Mouse (Mus musculus) T-cell, adult 66 days (primary cell): ENCODE results near the gene Gfm2. TPM values are rescaled to one million over a fixed set of nuclear protein-coding genes. Genes with fewer than 3 reads are reported as not detected.

ENCODE experiments used
- total RNA-seq, 2 experiments: library from RNA; stranded (reverse); gene quantifications; 3 replicates in 1 of 2; 4 replicates in 1 of 2; pipeline ENCODE4 v1.2.4; 2023

Gene Gfm2
- total RNA-seq = 10 to 100 TPM; 28.0 to 31.1 TPM

GRCm38 (mm10) chr13:97137466-97138400, at the start of gene Gfm2, which contains the start of gene Nsa2:
TSS of gene Gfm2 (plus strand) at chr13:97137937.
TSS of gene Nsa2 (minus strand) at chr13:97137937.

DNA sequence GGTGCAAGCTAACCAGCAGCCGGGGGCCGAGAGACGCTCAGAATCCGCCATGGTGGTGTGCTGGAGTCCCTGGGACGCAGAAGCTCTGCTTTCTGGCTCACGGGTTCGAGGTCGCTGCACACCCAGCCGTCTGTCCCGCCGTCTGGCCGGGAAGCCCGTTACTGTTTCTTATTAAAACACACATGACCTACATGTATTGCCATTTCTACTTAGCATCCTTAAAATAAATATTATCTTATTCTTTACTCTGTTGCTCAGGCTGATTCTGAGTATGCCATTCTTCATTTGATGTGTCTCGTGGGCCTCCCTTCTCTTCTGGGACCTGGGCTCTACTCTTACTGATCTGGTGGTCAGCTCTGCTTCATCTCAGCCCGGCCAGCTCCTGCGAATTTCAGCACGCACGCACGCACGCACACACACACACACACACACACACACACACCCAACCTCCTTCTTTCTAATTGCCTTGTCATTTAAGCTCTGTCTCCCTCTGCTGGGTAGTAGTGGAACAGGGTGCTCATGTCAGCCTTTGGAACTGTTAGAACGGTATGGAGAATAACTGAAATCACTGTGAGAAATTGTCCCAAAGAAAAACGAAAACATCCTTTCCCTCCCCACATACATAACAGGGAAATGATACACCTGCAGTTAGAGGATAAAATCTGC, 38.4 kb upstream of the Gfm2 start, which contains the start of gene Gm6169:
TSS of gene Gm6169 (minus strand) at position 51 of the 666 bp plus-strand sequence.

GRCm38 (mm10) chr13:97197932-97198562, 60.3 kb downstream of the Gfm2 start, which contains the start of gene Hexb:
TSS of gene Hexb (minus strand) at chr13:97198357.

Other genes with a start within 250 kb of the Gfm2 start
- under 1 TPM; 0.12 to 0.15 TPM for gene Gcnt4, start 213.2 kb upstream of the Gfm2 start, total RNA-seq
- gene 1700029F12Rik, start 103.6 kb upstream of the Gfm2 start, total RNA-seq = not detected
- gene Fam169a, start 70.7 kb upstream of the Gfm2 start, total RNA-seq = not detected
- 1 to 10 TPM in 1 of 2 experiments, not detected in 1; 3.5 TPM for gene Gm6169, start 38.7 kb upstream of the Gfm2 start, total RNA-seq
- gene Nsa2, start within 50 bp of the Gfm2 start, total RNA-seq = 100 to 1,000 TPM; 162 to 196 TPM
- 10 to 100 TPM; 32.9 to 34.0 TPM for gene Hexb, start 60.4 kb downstream of the Gfm2 start, total RNA-seq
- 10 to 100 TPM; 24.0 to 26.4 TPM for gene Enc1, start 103.2 kb downstream of the Gfm2 start, total RNA-seq